Mouse (Mus musculus) limb, embryonic 14.5 days (tissue): ENCODE measurements at regions not wholly inside any gene's neighbourhood (a gene's known extent, or its start where the extent isn't known, plus 50 kb on each side); places are given as distances from the start of the nearest gene placed in this dataset.

Source experiments
- ATAC-seq: fragments of 200-750 bp; cut with Nextera tagmentation; 2 replicates; pipeline ENCODE4 v1.8.0; 2017; ENCODE audit warnings: low read depth, moderate number of reproducible peaks, moderate TSS enrichment; ENCODE audit not compliant: low FRiP score
- DNase-seq: peaks from one replicate; pipeline ENCODE4 v3.0.0-alpha.2; 2015; ENCODE audit warnings: low spot score
- H3K27ac ChIP-seq: fragments of 300-500 bp; sonication (generic); replicated peaks from 2 replicates; pipeline ENCODE4 v1.5.1; 2014; ENCODE audit warnings: low read depth, mild to moderate bottlenecking, low read length, moderate library complexity, mixed read lengths
- H3K27me3 ChIP-seq: fragments of 300-500 bp; sonication (generic); 2 replicates; pipeline ENCODE4 v1.6.1; 2014; ENCODE audit warnings: low read length, mixed read lengths; ENCODE audit not compliant: control insufficient read depth, insufficient read depth
- H3K36me3 ChIP-seq: fragments of 300-500 bp; sonication (generic); 2 replicates; pipeline ENCODE4 v1.6.1; 2014; ENCODE audit warnings: mild to moderate bottlenecking, low read length, moderate library complexity, mixed read lengths; ENCODE audit not compliant: control insufficient read depth, insufficient read depth
- H3K4me1 ChIP-seq: fragments of 300-500 bp; sonication (generic); 2 replicates; pipeline ENCODE4 v1.6.1; 2014; ENCODE audit warnings: antibody characterized with exemption, low read length, mixed read lengths; ENCODE audit not compliant: control insufficient read depth, insufficient read depth
- H3K4me2 ChIP-seq: fragments of 300-500 bp; sonication (generic); replicated peaks from 2 replicates; pipeline ENCODE4 v1.6.1; 2014; ENCODE audit warnings: low read depth, mild to moderate bottlenecking, low read length, moderate library complexity; ENCODE audit not compliant: severe bottlenecking
- H3K4me3 ChIP-seq: fragments of 300-500 bp; sonication (generic); replicated peaks from 2 replicates; pipeline ENCODE4 v1.5.1; 2014; ENCODE audit warnings: low read length
- H3K9ac ChIP-seq: fragments of 300-500 bp; sonication (generic); 2 replicates; pipeline ENCODE4 v1.6.1; 2014; ENCODE audit warnings: mild to moderate bottlenecking, low read depth, low read length, moderate library complexity; ENCODE audit not compliant: severe bottlenecking
- H3K9me3 ChIP-seq: fragments of 300-500 bp; sonication (generic); 2 replicates; pipeline ENCODE4 v1.6.1; 2016; ENCODE audit warnings: low read length; ENCODE audit not compliant: control insufficient read depth
- POLR2A ChIP-seq: fragments of 200-500 bp; IDR thresholded peaks from 2 replicates; pipeline ENCODE4 v1.8.0; 2012; ENCODE audit warnings: inconsistent platforms, mild to moderate bottlenecking, moderate library complexity, borderline replicate concordance; ENCODE audit not compliant: insufficient read depth, insufficient read length; ENCODE audit errors: extremely low read depth
- WGBS: fragments of 180-500 bp; shearing (Covaris S2); extraction: QIAGEN DNeasy Blood & Tissue Kit; methylation state at CpG from one replicate; pipeline ENCODE4 v1.1.7; 2014; 5-methylcytosine and 5-hydroxymethylcytosine counted together

- H3K4me3 ChIP-seq, result no peak overlapping the region
- no peak overlapping the region for H3K27ac ChIP-seq
- no peaks in the 10 kb centered on the region for H3K4me1 ChIP-seq
- H3K27me3 ChIP-seq, result no peaks in the 10 kb centered on the region
- H3K9me3 ChIP-seq, result no peaks in the 10 kb centered on the region
- WGBS, result 77% methylated on average over 3 of the region's 3 CpGs
- no peak for TF ChIP-seq POLR2A
- no peak overlapping the region for H3K9ac ChIP-seq
- H3K4me2 ChIP-seq, result no peak overlapping the region
- H3K36me3 ChIP-seq, result no peaks in the 10 kb centered on the region
- DNase-seq (peak; percentile 18), ATAC-seq (no peak)
Observed at GRCm38 (mm10) chr9:89456666-89457065, 166.3 kb downstream of the Minar1 start.

- no peak overlapping the region for H3K9ac ChIP-seq
- DNase-seq (peak; percentile 12), ATAC-seq (no peak; the same call in 1 of the 2 replicates)
- TF ChIP-seq POLR2A, result no peak
- H3K27ac ChIP-seq, result no peak overlapping the region
- 60% methylated on average over 6 of the region's 6 CpGs for WGBS
- no peak overlapping the region for H3K4me2 ChIP-seq
- no peaks in the 10 kb centered on the region for H3K36me3 ChIP-seq
- no peak overlapping the region for H3K4me3 ChIP-seq
- no peaks in the 10 kb centered on the region for H3K9me3 ChIP-seq
- H3K27me3 ChIP-seq, result no peaks in the 10 kb centered on the region
- H3K4me1 ChIP-seq, result no peaks in the 10 kb centered on the region
Observed at GRCm38 (mm10) chr9:89449656-89450055, 173.3 kb downstream of the Minar1 start.
